Mouse (Mus musculus): ENCODE results near the gene Fgd2. TPM values are rescaled to one million over a fixed set of nuclear protein-coding genes. Genes with fewer than 3 reads are reported as not detected.
"Not testable (repeated sequence)": the region's sequence is repeated elsewhere in the genome, so short reads cannot be mapped to it uniquely, and the experiment has no call there.

The Fgd2 gene
- total RNA-seq, 2 experiments from 2014 or later: 7.8 to 13.0 TPM

- no peak for DNase-seq (ENCODE audit: low spot score in 2 of 2)
Observed at GRCm38 (mm10) chr17:29361982-29362691, 1.4 kb downstream of the Fgd2 start.

DNA sequence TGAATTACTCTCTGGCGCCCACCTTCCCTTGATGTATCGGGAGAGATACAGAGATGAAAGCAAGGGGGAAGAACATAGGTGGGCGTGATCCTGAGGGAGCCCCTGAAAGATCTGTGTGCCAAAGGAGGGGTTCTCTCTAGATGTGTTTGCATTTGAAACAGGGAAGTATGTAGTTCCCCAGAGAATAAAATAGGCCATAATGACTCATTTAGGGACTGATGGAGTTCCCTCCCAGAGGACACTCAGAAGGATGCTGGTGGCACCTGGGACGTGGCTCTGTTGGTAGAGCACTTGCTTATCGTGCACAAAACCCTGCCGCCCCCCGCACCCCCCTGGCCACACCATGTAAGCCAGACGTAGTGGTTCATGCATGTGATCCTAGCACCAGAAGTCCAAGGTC lies 2.4 kb downstream of the Fgd2 start:
- no peak for DNase-seq (ENCODE audit: low spot score in 2 of 2)

DNA sequence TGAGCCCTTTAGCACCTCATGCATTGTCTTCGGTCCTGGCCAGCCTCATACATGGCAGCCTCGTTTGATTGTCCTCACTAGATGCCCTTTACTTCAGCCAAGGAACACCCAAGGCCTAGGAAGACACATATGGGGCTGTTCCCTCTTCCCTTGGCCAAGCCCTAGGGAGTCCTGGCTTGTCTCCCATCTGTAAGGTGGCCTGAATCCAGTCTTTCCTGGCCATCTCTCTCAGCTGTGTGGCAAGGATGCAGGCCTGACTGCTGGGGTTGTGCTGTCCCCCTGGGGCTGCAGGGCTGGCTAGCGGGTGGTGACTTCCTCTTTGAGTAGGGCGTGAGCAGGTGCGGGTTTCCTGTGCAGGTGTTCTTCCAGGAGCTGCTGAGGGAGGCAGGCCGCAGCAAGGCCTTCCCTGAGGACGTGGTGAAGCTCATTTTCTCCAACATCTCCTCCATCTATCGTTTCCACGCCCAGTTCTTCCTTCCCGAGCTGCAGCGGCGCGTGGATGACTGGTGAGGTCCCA lies 4.4 kb downstream of the Fgd2 start:
- no peak for DNase-seq (ENCODE audit: low spot score in 2 of 2)

DNA sequence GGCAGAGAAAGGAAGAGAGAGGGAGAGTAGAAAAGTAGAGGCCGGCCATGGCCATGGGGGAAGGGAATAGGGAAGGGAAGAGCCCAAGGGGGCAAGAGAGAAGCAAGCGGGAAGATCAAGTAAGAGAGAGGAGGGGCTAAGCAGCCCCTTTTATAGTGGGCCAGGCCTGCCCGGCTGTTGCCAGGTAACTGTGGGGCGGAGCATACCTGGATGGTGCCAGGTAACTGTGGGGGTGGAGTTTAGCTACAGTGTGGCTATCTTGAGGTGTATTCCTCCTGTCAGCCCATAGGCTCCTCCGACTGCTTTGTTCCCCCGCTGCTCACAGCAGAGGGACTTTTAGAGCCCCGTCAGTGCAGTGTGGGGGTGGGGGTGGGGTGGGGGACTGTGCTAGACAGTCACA lies 8.0 kb downstream of the Fgd2 start:
- no peak for DNase-seq (ENCODE audit: low spot score in 2 of 2)

DNA sequence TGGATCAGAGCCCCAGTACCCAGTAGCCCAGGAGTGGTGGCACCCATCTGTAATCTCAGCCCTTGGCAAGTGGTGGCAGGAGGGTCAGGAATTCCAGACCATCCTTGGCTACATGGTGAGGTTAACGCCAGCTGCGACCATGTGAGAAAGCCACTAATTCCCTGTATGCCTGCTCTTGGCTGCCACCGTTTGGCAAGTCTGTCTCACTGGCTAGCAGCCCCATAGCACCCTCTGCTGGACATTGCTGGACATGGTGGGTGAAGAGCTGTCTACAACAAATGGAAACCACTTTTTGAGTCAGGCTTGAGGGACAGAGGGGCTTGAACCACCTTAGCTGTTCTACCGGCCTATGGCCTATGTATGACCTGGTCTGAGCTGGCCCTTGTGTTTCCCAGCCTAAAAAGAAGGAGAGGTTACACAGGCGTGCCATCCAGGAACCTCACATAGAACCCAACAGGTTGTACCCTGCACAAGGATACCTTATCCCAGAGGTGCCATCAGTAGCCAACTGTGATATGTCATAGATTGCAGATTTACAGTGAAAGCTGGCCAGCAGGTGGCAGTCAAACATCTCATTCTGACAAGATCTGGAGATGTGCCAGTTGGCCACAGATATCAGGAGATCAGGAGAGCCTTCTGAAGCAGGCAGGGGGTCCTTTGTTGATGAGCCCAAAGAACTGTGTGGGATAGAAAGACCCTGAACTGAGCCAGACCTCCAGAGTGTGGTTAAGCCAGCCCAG lies 10.4 kb downstream of the Fgd2 start:
- DNase-seq (ENCODE audit: low spot score in 2 of 2): peak; percentile 96

DNA sequence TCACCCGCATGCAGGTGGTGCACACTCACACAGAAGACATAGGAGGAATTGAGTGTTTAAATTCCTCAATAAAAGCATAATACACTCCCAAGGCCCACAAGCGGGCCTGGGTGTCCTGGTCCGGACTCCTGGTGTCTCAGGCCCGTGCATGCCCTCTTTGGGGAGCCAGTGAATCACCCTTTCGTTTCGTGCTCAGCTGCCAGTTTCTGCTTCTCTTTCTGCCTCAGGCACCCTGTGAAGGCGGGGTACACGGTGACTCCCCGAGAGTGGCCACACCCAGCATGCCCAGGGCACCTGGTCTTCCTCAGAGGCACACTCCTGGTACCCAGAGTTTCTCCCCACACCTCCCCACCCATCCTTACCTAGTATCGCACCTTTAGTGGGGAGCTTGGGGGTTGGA lies 15.2 kb downstream of the Fgd2 start:
- no peak for DNase-seq (ENCODE audit: low spot score in 2 of 2)

- DNase-seq (ENCODE audit: low spot score in 2 of 2): no peak
Observed at GRCm38 (mm10) chr17:29378056-29378455, 17.3 kb downstream of the Fgd2 start.

DNA sequence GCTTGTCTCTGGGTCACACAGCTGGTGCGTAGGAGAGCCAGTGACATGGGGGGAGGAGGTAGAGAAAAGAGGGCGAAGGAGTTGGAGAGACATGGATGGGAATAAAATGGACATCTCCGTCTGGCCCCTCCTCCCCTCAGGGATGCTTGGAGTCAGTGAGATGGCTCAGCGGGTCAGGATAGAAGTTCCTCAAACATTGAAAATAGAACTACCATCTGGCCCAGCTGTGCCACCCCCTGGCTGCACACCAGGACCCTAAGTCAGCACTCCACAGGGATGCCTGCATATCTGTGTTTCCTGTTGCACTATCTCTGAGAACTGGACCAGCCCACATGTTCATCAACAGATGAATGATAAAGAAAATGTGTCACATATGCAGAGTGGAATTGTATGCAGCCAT lies 19.5 kb downstream of the Fgd2 start:
- no peak for DNase-seq (ENCODE audit: low spot score in 2 of 2)

- peak; percentile 45 to 62 for DNase-seq (ENCODE audit: low spot score in 2 of 2)
Observed at GRCm38 (mm10) chr17:29381472-29381871, 20.8 kb downstream of the Fgd2 start.

DNA sequence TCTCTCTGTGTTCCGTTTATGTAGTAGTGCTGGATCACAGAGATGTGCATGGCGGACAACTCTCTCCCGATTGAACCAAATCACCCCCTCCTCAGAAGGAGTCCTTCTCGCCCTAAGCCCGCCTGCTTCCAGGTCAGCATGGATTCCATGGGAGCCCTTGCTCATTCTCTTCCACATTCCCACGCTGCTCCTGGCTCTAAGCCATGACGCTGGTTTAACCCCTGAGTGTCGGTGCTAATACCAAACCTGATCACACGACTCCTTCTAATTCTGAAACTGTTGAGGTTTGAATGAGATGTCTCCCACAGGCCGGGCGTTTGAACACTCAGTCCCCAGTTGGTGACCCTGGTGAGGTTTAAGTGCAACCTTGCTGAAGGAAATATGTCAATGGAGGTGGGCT lies 21.7 kb downstream of the Fgd2 start:
- no peak for DNase-seq (ENCODE audit: low spot score in 2 of 2)

DNA sequence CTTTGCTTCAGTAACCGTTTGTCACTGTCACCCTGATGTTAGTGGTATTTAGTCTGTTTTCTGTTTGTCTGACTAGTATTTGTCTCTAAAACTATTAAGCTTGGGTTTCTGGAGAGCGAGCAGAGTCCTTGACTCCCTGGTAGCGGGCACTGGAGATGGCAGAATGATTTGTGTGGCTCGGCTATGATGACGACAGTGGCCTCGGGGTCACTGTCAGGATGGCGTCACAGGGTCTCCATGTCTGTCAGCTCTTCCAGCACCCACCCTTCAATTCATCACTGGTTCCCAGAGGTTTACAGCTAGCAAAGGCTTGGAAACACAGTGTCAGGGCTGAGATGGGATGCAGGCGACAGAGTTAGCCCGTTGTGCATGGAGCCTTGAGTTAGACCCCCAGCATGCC lies 23.2 kb downstream of the Fgd2 start:
- no peak for DNase-seq (ENCODE audit: low spot score in 2 of 2)

DNA sequence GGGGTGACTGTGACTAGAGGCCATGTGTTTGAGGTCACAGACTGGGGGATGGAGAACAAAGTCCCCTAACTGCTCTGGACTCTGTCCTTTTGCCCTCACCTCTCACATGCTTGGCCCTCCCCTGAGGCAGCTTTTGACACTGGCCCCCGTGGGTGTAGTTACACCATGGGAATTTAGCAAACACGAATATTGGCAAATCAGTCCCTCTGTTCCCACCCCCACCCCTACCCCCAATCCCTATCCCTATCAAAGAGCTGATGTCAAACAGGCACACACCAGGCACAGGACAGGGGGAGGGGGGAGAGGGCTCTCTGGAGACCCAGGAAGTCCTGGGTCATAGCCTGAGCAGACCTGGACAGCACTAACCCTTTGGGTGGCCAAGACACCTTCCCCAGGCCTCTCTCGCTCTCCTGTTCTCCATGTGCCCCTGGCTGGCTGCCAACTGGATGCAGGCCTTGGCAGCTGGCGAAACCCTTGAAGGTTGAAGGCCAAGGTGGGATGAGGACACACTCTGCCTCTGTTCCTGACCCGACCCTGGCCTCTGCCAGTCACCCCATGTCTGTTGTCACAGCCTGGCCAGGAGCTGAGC lies 24.2 kb downstream of the Fgd2 start:
- no peak for DNase-seq (ENCODE audit: low spot score in 2 of 2)

GRCm38 (mm10) chr17:29385746-29386145 lies 25.0 kb downstream of the Fgd2 start:
- DNase-seq (ENCODE audit: low spot score in 2 of 2): no peak

- DNase-seq (ENCODE audit: low spot score in 2 of 2): no peak
Observed at GRCm38 (mm10) chr17:29388978-29389377, 28.3 kb downstream of the Fgd2 start.

DNA sequence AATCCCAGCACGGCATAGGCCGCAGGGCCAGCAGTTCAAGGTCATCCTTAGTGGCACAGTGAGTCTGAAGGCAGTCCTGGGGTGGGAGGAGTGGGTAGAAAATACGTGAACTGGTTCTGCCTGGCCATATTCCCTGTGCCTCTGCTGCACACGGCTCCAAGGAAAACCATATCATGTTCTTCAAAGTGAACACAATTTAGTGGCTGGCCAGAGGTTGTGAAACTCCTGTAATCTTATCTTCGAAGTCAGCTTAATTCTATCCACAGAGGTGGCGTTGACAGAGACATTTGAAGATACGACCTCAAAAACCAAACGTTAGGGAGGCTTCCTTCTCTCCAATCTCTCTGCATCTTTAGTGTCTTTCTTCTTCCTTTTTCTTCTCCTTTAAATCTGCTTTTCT lies 30.6 kb downstream of the Fgd2 start:
- no peak for DNase-seq (ENCODE audit: low spot score in 2 of 2)

DNA sequence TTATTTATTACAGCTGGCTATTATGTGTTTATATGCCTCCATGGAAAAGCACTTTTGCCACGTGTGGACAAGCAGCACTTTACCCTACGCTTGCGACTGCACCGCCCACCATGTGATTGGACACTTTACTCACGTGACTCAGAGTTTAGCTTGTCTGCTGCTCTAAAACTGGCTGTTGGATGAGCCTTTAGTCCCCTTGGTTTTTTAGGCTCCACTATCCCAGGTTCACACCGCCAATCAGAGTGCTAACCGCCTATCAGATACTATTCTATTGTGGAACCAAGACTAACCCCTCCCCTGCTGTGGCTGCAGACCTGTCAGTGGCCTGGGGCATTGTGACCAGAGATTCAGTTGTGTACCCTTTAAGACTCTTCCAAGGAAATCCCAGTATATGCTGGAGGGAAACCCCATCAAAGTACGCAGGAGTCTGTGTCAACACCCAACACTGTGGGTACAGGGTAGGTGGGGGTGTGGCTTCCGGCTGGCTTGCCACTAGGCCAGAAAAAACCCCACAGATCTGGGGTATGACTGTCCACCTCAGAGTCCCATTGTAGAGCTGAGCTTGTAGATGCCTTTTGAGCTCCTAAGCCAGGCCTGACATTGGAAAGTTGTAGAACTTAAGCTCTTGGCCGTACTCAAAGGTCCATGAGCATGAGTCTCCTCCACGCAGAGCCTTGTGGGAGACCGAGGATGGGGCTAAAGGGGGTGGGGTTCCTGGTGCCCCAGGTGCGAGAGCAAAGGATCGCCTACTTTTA lies 32.8 kb downstream of the Fgd2 start:
- no peak for DNase-seq (ENCODE audit: low spot score in 2 of 2)

DNA sequence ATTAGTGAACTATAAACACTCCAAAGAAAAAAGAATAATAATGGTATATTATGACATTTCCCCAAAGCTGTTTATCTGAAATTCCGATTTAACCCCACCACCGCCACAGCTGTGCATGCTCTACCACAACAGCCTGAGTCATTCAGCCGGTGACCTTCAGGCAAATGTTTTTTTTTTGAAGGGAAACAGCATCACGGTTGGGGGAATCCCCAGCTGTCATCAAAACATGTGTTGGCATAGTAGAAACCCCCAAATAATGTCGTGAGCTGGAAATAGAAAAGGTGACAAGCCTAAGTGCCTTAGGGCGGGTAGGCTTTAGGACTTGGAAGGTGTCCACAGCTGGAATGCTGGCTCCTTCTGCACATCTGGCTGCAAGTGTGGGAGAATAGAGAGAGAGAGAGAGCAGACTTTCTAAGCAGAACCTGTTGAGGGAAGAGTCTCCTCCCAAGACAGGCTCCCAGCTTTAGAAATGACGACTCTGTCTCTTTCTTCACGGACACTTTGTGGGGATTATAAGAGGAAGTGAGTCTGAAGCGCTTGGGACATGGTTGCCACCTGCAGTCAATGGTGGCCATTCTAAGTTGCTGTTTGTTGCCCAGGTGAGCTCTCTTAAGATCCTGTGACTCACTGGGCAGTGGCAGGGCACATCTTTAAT lies 33.5 kb downstream of the Fgd2 start:
- no peak for DNase-seq (ENCODE audit: low spot score in 2 of 2)

DNA sequence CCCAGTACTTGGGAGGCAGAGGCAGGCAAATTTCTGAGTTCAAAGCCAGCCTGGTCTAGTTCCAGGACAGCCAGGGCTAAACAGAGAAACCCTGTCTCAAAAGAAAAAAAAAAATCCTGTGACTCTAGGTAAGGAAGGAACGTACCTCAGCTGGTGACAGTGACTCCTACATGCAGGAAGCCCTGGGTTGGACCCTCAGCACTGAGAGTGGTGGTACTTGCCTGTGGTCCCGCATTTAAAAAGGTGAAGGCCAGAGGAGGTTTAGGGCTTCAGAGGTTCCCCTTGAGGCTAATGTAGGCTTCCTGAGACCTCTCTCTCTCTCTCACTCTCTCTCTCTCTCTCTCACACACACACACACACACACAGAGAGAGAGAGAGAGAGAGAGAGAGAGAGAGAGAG lies 34.0 kb downstream of the Fgd2 start:
- not testable (repeated sequence) for DNase-seq (ENCODE audit: low spot score in 2 of 2)

DNA sequence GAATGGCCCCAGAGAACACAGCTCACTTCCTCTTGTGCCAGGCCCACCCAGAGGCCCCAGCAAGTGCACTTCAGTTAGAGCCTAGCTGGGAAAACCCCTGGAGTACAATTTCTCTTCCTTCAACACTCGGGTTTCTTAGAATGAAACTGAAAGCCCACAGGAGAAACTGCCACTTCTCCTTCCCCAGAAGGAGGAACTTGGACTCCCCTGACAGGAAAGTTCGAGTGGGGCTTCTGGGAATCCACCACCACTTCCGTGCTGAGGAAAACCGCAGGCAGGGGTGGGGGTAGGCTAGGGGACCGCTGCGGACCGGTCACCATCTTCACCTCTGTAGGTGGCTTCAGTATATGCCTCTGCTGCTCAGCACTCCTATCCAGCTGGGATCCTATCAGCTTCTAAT lies 34.7 kb downstream of the Fgd2 start:
- no peak for DNase-seq (ENCODE audit: low spot score in 2 of 2)

GRCm38 (mm10) chr17:29396056-29396799 lies 35.5 kb downstream of the Fgd2 start:
- no peak for DNase-seq (ENCODE audit: low spot score in 2 of 2)
